Mouse (Mus musculus) bone marrow macrophage, adult 2 months (primary cell): ENCODE results near the gene Terf2ip.

Source experiments
- CTCF ChIP-seq: IDR thresholded peaks from 2 replicates; pipeline ENCODE4 v1.5.1; 2012; ENCODE audit warnings: low read depth, mild to moderate bottlenecking, low read length, moderate library complexity
- POLR2A ChIP-seq: IDR thresholded peaks from 2 replicates; pipeline ENCODE4 v1.6.1; 2012; ENCODE audit warnings: mild to moderate bottlenecking, low read depth, low read length, borderline replicate concordance

GRCm38 (mm10) chr8:112054456-112054855 lies 43.3 kb downstream of the Terf2ip start:
- TF ChIP-seq POLR2A = no peak
- no peak for TF ChIP-seq CTCF
